Mouse (Mus musculus): Measurements from ENCODE around the gene Klhl31. TPM values are rescaled to one million over a fixed set of nuclear protein-coding genes. Genes with fewer than 3 reads are reported as not detected.

Gene Klhl31
- total RNA-seq, 2 experiments from 2014 or later = 203 to 249 TPM

GRCm38 (mm10) chr9:77695586-77695985 lies 59.3 kb downstream of the Klhl31 start:
- no peak for DNase-seq (ENCODE audit: low spot score in 2 of 2)

- DNase-seq (ENCODE audit: low spot score in 2 of 2) = no peak
These were observed 67.2 kb downstream of the Klhl31 start for GRCm38 (mm10) chr9:77703476-77703875.

GRCm38 (mm10) chr9:77704108-77704507 lies 67.8 kb downstream of the Klhl31 start:
- no peak for DNase-seq (ENCODE audit: low spot score in 2 of 2)

GRCm38 (mm10) chr9:77706515-77706914 lies 70.2 kb downstream of the Klhl31 start:
- DNase-seq (ENCODE audit: low spot score in 2 of 2) = no peak

GRCm38 (mm10) chr9:77707433-77708139 lies 71.3 kb downstream of the Klhl31 start:
- DNase-seq (ENCODE audit: low spot score in 2 of 2) = no peak

GRCm38 (mm10) chr9:77708950-77709349 lies 72.7 kb downstream of the Klhl31 start:
- no peak for DNase-seq (ENCODE audit: low spot score in 2 of 2)

Other genes starting within 250 kb of the Klhl31 start
- 1 to 10 TPM; 4.5 to 5.9 TPM for gene Lrrc1, start 91.6 kb upstream of the Klhl31 start, total RNA-seq (2021)
- 10 to 100 TPM in 1 of 2 experiments, 1 to 10 TPM in 1; 7.2 to 10.1 TPM for gene Gclc, start 118.0 kb downstream of the Klhl31 start, total RNA-seq (2021)